Mouse (Mus musculus) CH12.LX (cell line): ENCODE results near the gene Ccr10. TPM values are rescaled to one million over a fixed set of nuclear protein-coding genes. Genes with fewer than 3 reads are reported as not detected.

Experiments used
- DNase-seq: peaks from one replicate; pipeline ENCODE4 v3.0.0-alpha.2; 2013; ENCODE audit errors: extremely low read depth
- H3K27ac ChIP-seq: 2 replicates; pipeline ENCODE4 v1.5.1; 2012; ENCODE audit warnings: low read depth, mild to moderate bottlenecking, control low read depth, moderate library complexity; ENCODE audit not compliant: insufficient read depth
- H3K27me3 ChIP-seq: replicated peaks from 2 replicates; pipeline ENCODE3; 2012; ENCODE audit warnings: inconsistent platforms
- H3K36me3 ChIP-seq, 2 experiments: replicated peaks in 1 of 2; 2 replicates each; pipeline versions ENCODE3 to v1.6.1; 2012; ENCODE audit warnings: inconsistent platforms in 1 of 2, low read length in 1 of 2, mild to moderate bottlenecking in 1 of 2, mixed read lengths in 1 of 2, moderate library complexity in 1 of 2; ENCODE audit not compliant: control insufficient read depth in 1 of 2, insufficient read depth in 1 of 2
- H3K4me1 ChIP-seq, 2 experiments: 2 replicates each; pipeline ENCODE4 v1.6.1; 2012; ENCODE audit warnings: inconsistent platforms in 1 of 2, moderate library complexity in 1 of 2; ENCODE audit not compliant: insufficient read depth in 2 of 2, control insufficient read depth in 1 of 2
- H3K4me2 ChIP-seq: 2 replicates; pipeline ENCODE4 v1.6.1; 2012; ENCODE audit warnings: low read depth, mild to moderate bottlenecking, control low read depth; ENCODE audit not compliant: poor library complexity, insufficient read depth, severe bottlenecking
- H3K4me3 ChIP-seq, 3 experiments: fragments of 150-350 bp in 1 of 3; sonication (generic) in 1 of 3; replicated peaks in 1 of 3; 2 replicates each; pipeline versions ENCODE3 to v1.5.1; 2011 to 2012; ENCODE audit warnings: low read depth in 2 of 3, low read length in 2 of 3, mild to moderate bottlenecking in 2 of 3, moderate library complexity in 2 of 3, control low read depth in 1 of 3, improper control_type of control experiment in 1 of 3, inconsistent platforms in 1 of 3, mixed read lengths in 1 of 3; ENCODE audit not compliant: poor library complexity in 1 of 3
- H3K79me2 ChIP-seq: replicated peaks from 2 replicates; pipeline ENCODE4 v1.6.1; 2012; ENCODE audit warnings: mild to moderate bottlenecking, moderate library complexity; ENCODE audit not compliant: control insufficient read depth, poor library complexity, insufficient read depth, severe bottlenecking; ENCODE audit errors: extremely low read depth
- H3K9ac ChIP-seq: 2 replicates; pipeline ENCODE4 v1.6.1; 2012; ENCODE audit warnings: low read depth, mild to moderate bottlenecking, control low read depth, moderate library complexity; ENCODE audit not compliant: insufficient read depth
- H3K9me3 ChIP-seq: replicated peaks from 2 replicates; pipeline ENCODE3; 2012; ENCODE audit warnings: low read length, inconsistent platforms, mixed read lengths
- BHLHE40 ChIP-seq: IDR thresholded peaks from 2 replicates; pipeline ENCODE4 v1.6.1; 2011; ENCODE audit warnings: mild to moderate bottlenecking, low read depth, low read length, improper control_type of control experiment
- CHD1 ChIP-seq: IDR thresholded peaks from 2 replicates; pipeline ENCODE4 v1.6.1; 2012; ENCODE audit warnings: low read depth, low read length, improper control_type of control experiment, inconsistent platforms
- CHD2 ChIP-seq: IDR thresholded peaks from 2 replicates; pipeline ENCODE4 v1.6.1; 2011; ENCODE audit warnings: low read length, improper control_type of control experiment
- CTCF ChIP-seq, 2 experiments: IDR thresholded peaks in 1 of 2; conservative IDR thresholded peaks in 1 of 2; 2 replicates each; pipeline ENCODE4 v1.5.1; 2011 to 2012; ENCODE audit warnings: low read depth in 2 of 2, low read length in 2 of 2, improper control_type of control experiment in 1 of 2, inconsistent platforms in 1 of 2, mild to moderate bottlenecking in 1 of 2, moderate library complexity in 1 of 2
- E2F4 ChIP-seq: IDR thresholded peaks from 2 replicates; pipeline ENCODE4 v1.6.1; 2011; ENCODE audit warnings: low read depth, low read length, improper control_type of control experiment; ENCODE audit not compliant: insufficient replicate concordance
- ELF1 ChIP-seq: IDR thresholded peaks from 2 replicates; pipeline ENCODE4 v1.6.1; 2014; ENCODE audit warnings: low read depth, mild to moderate bottlenecking, inconsistent platforms, low read length, improper control_type of control experiment
- ETS1 ChIP-seq: conservative IDR thresholded peaks from 2 replicates; pipeline ENCODE4 v1.6.1; 2012; ENCODE audit warnings: low read depth, mild to moderate bottlenecking, inconsistent platforms, low read length, improper control_type of control experiment, moderate library complexity
- GABPA ChIP-seq: IDR thresholded peaks from 2 replicates; pipeline ENCODE4 v1.6.1; 2012; ENCODE audit warnings: low read depth, low read length, improper control_type of control experiment, inconsistent platforms; ENCODE audit not compliant: insufficient replicate concordance
- HCFC1 ChIP-seq: IDR thresholded peaks from 2 replicates; pipeline ENCODE4 v1.6.1; 2012; ENCODE audit warnings: low read depth, mild to moderate bottlenecking, inconsistent platforms, low read length, improper control_type of control experiment
- IRF4 ChIP-seq: IDR thresholded peaks from 2 replicates; pipeline ENCODE4 v1.6.1; 2014; ENCODE audit warnings: low read depth, mild to moderate bottlenecking, inconsistent platforms, low read length, improper control_type of control experiment
- JUN ChIP-seq: IDR thresholded peaks from 2 replicates; pipeline ENCODE4 v1.6.1; 2011; ENCODE audit warnings: low read depth, mild to moderate bottlenecking, low read length, improper control_type of control experiment, moderate library complexity; ENCODE audit not compliant: insufficient read depth
- JUND ChIP-seq: conservative IDR thresholded peaks from 2 replicates; pipeline ENCODE4 v1.6.1; 2011; ENCODE audit warnings: low read depth, low read length, improper control_type of control experiment
- KAT2A ChIP-seq: IDR thresholded peaks from 2 replicates; pipeline ENCODE4 v1.6.1; 2012; ENCODE audit warnings: low read length, improper control_type of control experiment, inconsistent platforms; ENCODE audit not compliant: insufficient replicate concordance
- MAFK ChIP-seq: IDR thresholded peaks from 2 replicates; pipeline ENCODE4 v1.6.1; 2011; ENCODE audit warnings: low read length, improper control_type of control experiment; ENCODE audit not compliant: insufficient replicate concordance
- MAX ChIP-seq: IDR thresholded peaks from 2 replicates; pipeline ENCODE4 v1.6.1; 2011; ENCODE audit warnings: low read length, improper control_type of control experiment
- MXI1 ChIP-seq: IDR thresholded peaks from 2 replicates; pipeline ENCODE4 v1.6.1; 2011; ENCODE audit warnings: mild to moderate bottlenecking, low read depth, low read length, improper control_type of control experiment
- MYC ChIP-seq: IDR thresholded peaks from 2 replicates; pipeline ENCODE4 v1.6.1; 2011; ENCODE audit warnings: low read depth, mild to moderate bottlenecking, improper control_type of control experiment, low read length
- NELFE ChIP-seq: IDR thresholded peaks from 2 replicates; pipeline ENCODE4 v1.6.1; 2011; ENCODE audit warnings: low read depth, low read length, improper control_type of control experiment
- NRF1 ChIP-seq: IDR thresholded peaks from 2 replicates; pipeline ENCODE4 v1.6.1; 2014; ENCODE audit warnings: low read depth, mild to moderate bottlenecking, inconsistent platforms, low read length, improper control_type of control experiment, moderate library complexity
- PAX5 ChIP-seq: IDR thresholded peaks from 2 replicates; pipeline ENCODE4 v1.6.1; 2012; ENCODE audit warnings: low read length, inconsistent platforms, mixed read lengths
- POLR2A ChIP-seq: IDR thresholded peaks from 2 replicates; pipeline ENCODE4 v1.6.1; 2011; ENCODE audit warnings: low read depth, mild to moderate bottlenecking, improper control_type of control experiment, low read length
- RCOR1 ChIP-seq: conservative IDR thresholded peaks from 2 replicates; pipeline ENCODE4 v1.6.1; 2012; ENCODE audit warnings: low read depth, mild to moderate bottlenecking, inconsistent platforms, low read length, improper control_type of control experiment
- SIN3A ChIP-seq: IDR thresholded peaks from 2 replicates; pipeline ENCODE4 v1.6.1; 2012; ENCODE audit warnings: low read length, improper control_type of control experiment, inconsistent platforms
- TBP ChIP-seq: conservative IDR thresholded peaks from 2 replicates; pipeline ENCODE4 v1.6.1; 2011; ENCODE audit warnings: low read depth, low read length, improper control_type of control experiment
- USF2 ChIP-seq: conservative IDR thresholded peaks from 2 replicates; pipeline ENCODE4 v1.6.1; 2011; ENCODE audit warnings: low read depth, low read length, improper control_type of control experiment
- ZC3H11A ChIP-seq: IDR thresholded peaks from 2 replicates; pipeline ENCODE4 v1.6.1; 2012; ENCODE audit warnings: low read depth, mild to moderate bottlenecking, inconsistent platforms, low read length, improper control_type of control experiment
- ZKSCAN1 ChIP-seq: IDR thresholded peaks from 2 replicates; pipeline ENCODE4 v1.6.1; 2012; ENCODE audit warnings: low read depth, inconsistent platforms, low read length, improper control_type of control experiment, borderline replicate concordance
- ZMIZ1 ChIP-seq: IDR thresholded peaks from 2 replicates; pipeline ENCODE4 v1.6.1; 2012; ENCODE audit warnings: low read depth, mild to moderate bottlenecking, inconsistent platforms, low read length, improper control_type of control experiment
- ZNF384 ChIP-seq: IDR thresholded peaks from 2 replicates; pipeline ENCODE4 v1.6.1; 2012; ENCODE audit warnings: low read depth, low read length, improper control_type of control experiment, inconsistent platforms
- dilution Hi-C: fragments of 300-500 bp; cut with MboI; formaldehyde crosslinking; loops from 2 replicates; pipeline ENCODE4 v1.14.3; 2020; ENCODE audit warnings: low sequenced_read_pairs; ENCODE audit not compliant: extremely low pct_unique_long_range_greater_than_20kb, extremely low pct_ligation_motif_present
- in situ Hi-C: fragments of 300-500 bp; cut with MboI; formaldehyde crosslinking; loops from 3 replicates; pipeline ENCODE4 v1.14.3; 2019; ENCODE audit warnings: low sequenced_read_pairs, low pct_ligation_motif_present, low pct_unique_long_range_greater_than_20kb, mixed read lengths
- polyA plus RNA-seq: library from polyadenylated mRNA; unstranded; fragments of >175 nt; gene quantifications from 2 replicates; pipeline ENCODE4 v1.2.1, GENCODE M21; 2012; ENCODE audit warnings: low read depth; ENCODE audit not compliant: insufficient read length
- total RNA-seq, 2 experiments: library from RNA; depleted of rRNA; stranded (reverse); fragments of 300-350 nt in 1 of 2; fragments of >200 nt in 1 of 2; gene quantifications; 2 replicates each; pipeline ENCODE4 v1.2.3; 2012 to 2014

The Ccr10 gene
- total and polyA plus RNA-seq, 3 experiments: 12.3 to 29.6 (median 17.2) TPM

DNA sequence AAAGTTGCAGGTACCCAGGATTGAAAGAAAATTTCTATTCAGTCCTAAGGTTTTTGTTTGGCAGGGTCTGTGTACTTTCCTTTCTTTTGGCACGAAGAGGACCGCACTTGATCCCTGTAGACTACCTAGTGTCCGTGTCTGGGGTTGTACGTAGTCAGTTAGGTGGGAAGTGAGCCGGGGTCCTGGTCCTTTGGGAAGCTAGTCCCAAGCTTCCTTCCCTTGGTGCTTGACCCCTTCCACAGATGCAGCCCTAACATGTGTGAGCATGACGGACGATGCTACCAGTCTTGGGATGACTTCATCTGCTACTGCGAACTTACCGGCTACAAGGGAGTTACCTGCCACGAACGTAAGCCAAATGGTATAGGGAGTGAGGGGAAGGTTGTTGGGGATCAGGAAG, 6.7 kb upstream of the Ccr10 start:
- no peak overlapping the region for H3K27ac ChIP-seq
- H3K36me3 ChIP-seq: peaks cover 65 to 92% of the 10 kb centered on the region in 2 experiments
- no peaks in the 10 kb centered on the region for H3K27me3 ChIP-seq
- no peak overlapping the region for H3K4me3 ChIP-seq
- in situ Hi-C loops: loop anchor here (5.0 kb wide), 1 partner anchor 100 kb away; the partner anchor contains the start of gene Coasy
- H3K9ac ChIP-seq: no peak overlapping the region
- DNase-seq: no peak
- dilution Hi-C loops: no loop called here
- peaks cover 12% of the 10 kb centered on the region for H3K79me2 ChIP-seq
- no peak for TF ChIP-seq CHD1
- no peak for TF ChIP-seq RCOR1
- TF ChIP-seq TBP: no peak
- no peak for TF ChIP-seq IRF4
- TF ChIP-seq CTCF (conservative IDR thresholded peaks at IDR 0.05 in 1 of 2, IDR thresholded peaks at IDR 0.05 in 1 of 2; ENCODE audit: low read depth in 2 of 2, low read length in 2 of 2): no peak
- TF ChIP-seq POLR2A: no peak
- TF ChIP-seq NRF1: no peak
- no peak for TF ChIP-seq BHLHE40
- no peak for TF ChIP-seq KAT2A
- TF ChIP-seq HCFC1: no peak
- TF ChIP-seq USF2: no peak
- no peak for TF ChIP-seq E2F4
- no peak for TF ChIP-seq MXI1
- no peak for TF ChIP-seq ZKSCAN1
- TF ChIP-seq SIN3A: no peak
- TF ChIP-seq ZMIZ1: no peak
- no peaks in the 10 kb centered on the region for H3K9me3 ChIP-seq
- H3K4me1 ChIP-seq: peaks cover 7 to 36% of the 10 kb centered on the region in 2 experiments
- no peak overlapping the region for H3K4me2 ChIP-seq

DNA sequence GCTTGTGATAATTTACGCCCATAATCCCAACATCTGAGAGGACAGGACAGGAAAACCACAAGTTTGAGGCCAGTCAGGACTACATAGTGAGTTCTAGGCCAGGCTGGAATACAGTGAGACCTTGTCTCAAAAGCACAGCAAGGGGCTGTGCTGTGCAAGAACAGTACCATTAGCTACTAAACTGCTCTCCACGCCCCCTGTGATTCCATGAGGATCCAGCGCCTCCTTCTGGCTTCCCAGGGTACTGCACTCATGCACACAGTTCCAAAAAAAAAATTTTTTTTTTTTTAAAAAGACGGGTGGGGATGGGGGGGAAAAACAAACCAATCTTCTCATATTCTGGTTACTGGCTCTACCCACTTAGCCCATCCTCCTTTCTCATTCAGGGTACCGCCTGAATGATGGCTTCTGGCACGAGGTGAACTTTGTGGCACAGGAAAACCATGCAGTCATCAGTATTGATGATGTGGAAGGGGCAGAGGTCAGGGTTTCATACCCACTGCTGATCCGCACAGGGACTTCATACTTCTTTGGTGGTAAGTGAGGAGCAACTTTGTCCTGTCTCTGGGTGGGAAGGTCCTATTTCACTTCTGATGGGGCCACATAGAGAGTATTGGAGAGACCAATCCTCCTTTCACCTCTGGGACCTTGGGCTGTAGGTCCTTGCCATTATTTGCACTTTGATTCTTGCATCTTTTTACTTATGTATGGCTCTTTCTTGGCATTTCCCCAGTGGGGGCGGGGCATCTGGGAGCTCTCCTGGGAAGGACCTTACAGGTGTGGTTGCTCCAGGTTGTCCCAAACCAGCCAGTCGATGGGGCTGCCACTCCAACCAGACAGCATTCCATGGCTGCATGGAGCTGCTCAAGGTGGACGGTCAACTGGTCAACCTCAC, 5.8 kb upstream of the Ccr10 start:
- DNase-seq: peak; percentile 70
- H3K4me2 ChIP-seq: no peak overlapping the region
- dilution Hi-C loops: no loop called here
- no peaks in the 10 kb centered on the region for H3K9me3 ChIP-seq
- peaks cover 12% of the 10 kb centered on the region for H3K79me2 ChIP-seq
- H3K9ac ChIP-seq: no peak overlapping the region
- in situ Hi-C loops: loop anchor here (5.0 kb wide), 1 partner anchor 99 kb away; the partner anchor contains the start of gene Coasy
- no peak overlapping the region for H3K4me3 ChIP-seq
- H3K4me1 ChIP-seq: peaks cover 7 to 42% of the 10 kb centered on the region in 2 experiments
- no peaks in the 10 kb centered on the region for H3K27me3 ChIP-seq
- H3K27ac ChIP-seq: no peak overlapping the region
- H3K36me3 ChIP-seq: peaks cover 57 to 83% of the 10 kb centered on the region in 2 experiments
- TF ChIP-seq TBP (no peak), NELFE (no peak; the same call in 1 of the 2 replicates), E2F4 (no peak), ZNF384 (peak; percentile 97), KAT2A (no peak), MAX (no peak), IRF4 (no peak), JUN (no peak), MXI1 (no peak), ZMIZ1 (no peak), GABPA (no peak), ELF1 (no peak), CTCF (conservative IDR thresholded peaks at IDR 0.05 in 1 of 2, IDR thresholded peaks at IDR 0.05 in 1 of 2; ENCODE audit: low read depth in 2 of 2, low read length in 2 of 2) (peak; percentile 94 to 95), MYC (no peak), CHD2 (no peak), PAX5 (no peak), ETS1 (no peak), POLR2A (0 out of 2 replicates have a peak, but pooled peaks have one; percentile 33), SIN3A (peak; percentile 71; the same call in 1 of the 2 replicates), USF2 (no peak; the same call in 1 of the 2 replicates), JUND (no peak), CHD1 (no peak), RCOR1 (no peak), ZC3H11A (peak; percentile 51), MAFK (no peak), ZKSCAN1 (no peak)
